Mouse (Mus musculus) spleen, postnatal 0 days (tissue): ENCODE results near the gene Zfp300. TPM values are rescaled to one million over a fixed set of nuclear protein-coding genes. Genes with fewer than 3 reads are reported as not detected.

Experiments used
- polyA plus RNA-seq: library from polyadenylated mRNA; unstranded; fragments of >200 nt; fragmentation: Nextera tagmentation; extraction: Ambion mirVana; gene quantifications from 2 replicates; pipeline ENCODE4 v1.2.1, GENCODE M21; 2015

Gene Zfp300
- 0.46 and 0.51 TPM in 2 replicates for polyA plus RNA-seq

DNA sequence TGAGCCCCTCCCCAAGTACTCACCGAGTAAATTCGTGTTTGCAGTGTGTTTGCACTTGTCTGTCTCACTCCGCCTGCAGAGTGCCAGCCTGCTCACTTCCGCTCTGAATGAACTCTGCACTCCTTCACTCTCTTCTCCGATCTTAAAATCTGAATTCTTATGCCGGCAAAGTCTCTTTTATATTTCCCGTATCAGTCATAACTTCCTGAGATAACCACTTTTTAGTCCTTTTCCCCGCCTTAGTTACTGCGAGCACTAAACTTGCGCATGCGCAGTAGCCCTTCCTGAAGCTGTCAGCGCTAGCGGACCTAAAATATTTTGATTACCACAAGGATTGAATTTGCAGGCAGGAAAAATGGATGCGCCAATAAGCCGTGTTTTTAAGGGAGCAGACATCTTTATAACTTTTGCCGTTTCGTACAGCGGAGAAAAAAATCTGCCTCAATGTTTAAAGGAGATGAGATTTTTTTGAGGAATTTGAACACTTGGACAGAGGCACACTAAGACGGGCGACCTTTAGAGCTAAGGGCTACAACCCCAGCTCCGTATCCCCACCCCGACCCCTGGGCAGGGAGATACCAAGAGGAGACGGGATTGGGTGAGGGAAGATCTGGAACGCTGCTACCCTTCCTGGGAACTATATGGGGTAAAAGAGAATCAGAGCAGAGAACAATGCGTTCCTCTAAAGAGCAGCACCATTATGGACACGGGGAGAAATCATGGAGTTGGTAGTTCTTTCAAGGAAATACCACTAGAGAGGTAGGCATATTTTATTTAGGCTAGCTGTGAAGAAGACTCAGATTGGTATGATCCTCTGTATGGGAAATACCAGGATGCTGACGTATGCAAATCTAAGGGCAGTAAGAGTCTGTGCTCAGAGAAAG lies at the start of gene Zfp300:
TSS of gene Zfp300 (minus strand) at position 545 of the 884 bp plus-strand sequence.

GRCm38 (mm10) chrX:21115520-21115919 lies 26.2 kb upstream of the Zfp300 start, which contains the start of gene Ssxa1:
Ssxa1 (plus strand) TSS chrX:21115820.

GRCm38 (mm10) chrX:21068106-21068505 lies 21.2 kb downstream of the Zfp300 start, which contains the start of gene Spaca5:
Spaca5 (plus strand) TSS chrX:21068406.

DNA sequence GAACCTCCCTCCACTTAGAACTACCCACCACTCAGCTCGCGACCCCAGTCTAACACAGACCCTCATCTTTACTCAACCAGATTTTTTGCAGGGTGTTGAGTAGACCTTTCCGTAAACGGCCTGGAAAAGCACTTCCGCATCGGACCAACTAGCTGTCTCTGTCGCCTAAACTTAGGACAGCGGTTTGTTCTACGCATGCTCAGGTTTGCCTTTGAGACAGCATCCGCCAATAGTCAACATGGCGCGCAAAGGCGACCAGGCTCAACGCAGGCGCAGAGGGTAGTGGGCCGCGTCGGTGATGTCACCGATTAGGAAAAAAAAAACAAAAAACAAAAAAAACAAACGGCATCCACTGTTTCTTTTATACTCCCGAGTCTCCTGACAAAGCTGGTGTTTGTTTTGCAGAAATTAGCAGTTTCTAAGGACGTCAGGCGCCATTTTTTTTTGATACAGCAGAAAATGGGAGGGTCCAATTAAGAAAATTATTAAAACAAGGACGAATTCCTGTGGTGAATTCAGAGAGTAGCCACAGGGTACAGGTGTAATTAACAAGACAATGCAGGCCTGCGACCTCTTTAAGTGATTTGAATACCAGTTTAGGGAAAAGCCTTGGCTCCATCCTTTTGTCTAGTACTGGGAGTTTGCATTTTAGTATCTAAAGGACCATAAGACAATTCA lies 27.3 kb downstream of the Zfp300 start, which contains the start of gene Zfp182:
TSS of gene Zfp182 (minus strand) at position 451 of the 678 bp plus-strand sequence.

Other genes starting within 250 kb of the Zfp300 start
- 11.4 and 13.3 TPM in 2 replicates for gene Timp1, start 219.4 kb downstream of the Zfp300 start, polyA plus RNA-seq
- gene Syn1, start 168.5 kb downstream of the Zfp300 start, polyA plus RNA-seq, result not detected in 2 replicates
- gene Cfp, start 158.0 kb downstream of the Zfp300 start, polyA plus RNA-seq, result 39.1 and 60.3 TPM in 2 replicates
- gene Elk1, start 138.9 kb downstream of the Zfp300 start, polyA plus RNA-seq, result 2.6 and 2.8 TPM in 2 replicates
- 62.3 and 66.8 TPM in 2 replicates for gene Uxt, start 127.5 kb downstream of the Zfp300 start, polyA plus RNA-seq
- 3.3 and 3.8 TPM in 2 replicates for gene Zfp182, start 27.2 kb downstream of the Zfp300 start, polyA plus RNA-seq
- gene Spaca5, start 21.1 kb downstream of the Zfp300 start, polyA plus RNA-seq, result not detected in 2 replicates
- not detected in 2 replicates for gene Ssxa1, start 26.3 kb upstream of the Zfp300 start, polyA plus RNA-seq
- not detected in 2 replicates for gene Gm21876, start 86.1 kb upstream of the Zfp300 start, polyA plus RNA-seq